Mouse (Mus musculus): ENCODE measurements at regions not wholly inside any gene's neighbourhood (a gene's known extent, or its start where the extent isn't known, plus 50 kb on each side); places are given as distances from the start of the nearest gene placed in this dataset.
A peak's percentile ranks its signal among the peaks of the same experiment; 100 is the strongest.

GRCm38 (mm10) chr4:30316995-30317394, 1504.1 kb downstream of the Epha7 start:
- DNase-seq (peak; percentile 56), ATAC-seq (ENCODE audit: insufficient read depth) (no peak)
- 57% methylated on average over 4 of the region's 4 CpGs for WGBS

GRCm38 (mm10) chr4:30320038-30320437, 1507.1 kb downstream of the Epha7 start:
- no peak overlapping the region for H3K9ac ChIP-seq
- ATAC-seq (ENCODE audit: insufficient read depth) (no peak), DNase-seq (no peak)
- no peaks in the 10 kb centered on the region for H3K9me3 ChIP-seq (ENCODE audit: low read depth, low read length)
- no peak overlapping the region for H3K4me3 ChIP-seq (ENCODE audit: low read depth, low read length)
- no peak for TF ChIP-seq CTCF (IDR thresholded peaks at IDR 0.05; ENCODE audit: low read depth)
- no peak overlapping the region for H3K27ac ChIP-seq (ENCODE audit: low read depth)
- H3K4me2 ChIP-seq, result no peak overlapping the region
- H3K27me3 ChIP-seq (ENCODE audit: insufficient read depth, low read length), result no peaks in the 10 kb centered on the region
- no peaks in the 10 kb centered on the region for H3K4me1 ChIP-seq (ENCODE audit: insufficient read depth)
- H3K36me3 ChIP-seq (ENCODE audit: insufficient read depth), result no peaks in the 10 kb centered on the region

More at GRCm38 (mm10) chr4:30316995-30317394, 1504.1 kb downstream of the Epha7 start:
- no peak for TF ChIP-seq CTCF (IDR thresholded peaks at IDR 0.05; ENCODE audit: low read depth)
- H3K36me3 ChIP-seq (ENCODE audit: insufficient read depth), result no peaks in the 10 kb centered on the region
- no peaks in the 10 kb centered on the region for H3K9me3 ChIP-seq (ENCODE audit: low read depth, low read length)
- H3K27me3 ChIP-seq (ENCODE audit: insufficient read depth, low read length), result no peaks in the 10 kb centered on the region
- H3K4me1 ChIP-seq (ENCODE audit: insufficient read depth), result no peaks in the 10 kb centered on the region
- H3K27ac ChIP-seq (ENCODE audit: low read depth), result no peak overlapping the region
- H3K9ac ChIP-seq, result no peak overlapping the region
- H3K4me3 ChIP-seq (ENCODE audit: low read depth, low read length), result no peak overlapping the region
- H3K4me2 ChIP-seq, result no peak overlapping the region

DNA sequence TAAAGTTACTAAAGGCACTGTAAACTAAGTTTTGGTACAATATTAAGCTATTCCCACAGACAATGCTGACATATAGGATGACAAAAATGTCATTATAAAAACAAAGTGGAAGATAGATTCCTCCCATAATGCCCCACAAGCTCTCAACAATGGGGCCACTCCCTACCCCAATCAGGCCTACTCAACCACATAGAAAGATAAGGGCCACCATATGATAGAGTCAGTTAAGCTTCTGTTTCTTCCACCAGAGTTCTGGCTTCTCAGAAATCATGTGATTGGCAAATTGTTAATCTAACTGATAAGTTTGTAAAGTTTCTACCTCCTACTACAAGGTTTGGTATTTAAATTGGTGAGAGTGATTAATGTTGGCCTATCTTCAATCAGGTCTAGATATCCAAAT, 1534.6 kb downstream of the Epha7 start:
- Histone ChIP-seq H3K36me3 (ENCODE audit: insufficient read depth) (no peaks in the 10 kb centered on the region), H3K9ac (no peak overlapping the region), H3K4me2 (no peak overlapping the region), H3K4me3 (ENCODE audit: low read depth, low read length) (no peak overlapping the region), H3K27ac (ENCODE audit: low read depth) (no peak overlapping the region), H3K27me3 (ENCODE audit: insufficient read depth, low read length) (no peaks in the 10 kb centered on the region), H3K4me1 (ENCODE audit: insufficient read depth) (no peaks in the 10 kb centered on the region), H3K9me3 (ENCODE audit: low read depth, low read length) (no peaks in the 10 kb centered on the region)
- TF ChIP-seq CTCF (IDR thresholded peaks at IDR 0.05; ENCODE audit: low read depth), result no peak
- no peak for ATAC-seq (ENCODE audit: insufficient read depth)
- no peak for DNase-seq
